Mouse (Mus musculus) urinary bladder, postnatal 14 days (tissue): ENCODE measurements at regions not wholly inside any gene's neighbourhood (a gene's known extent, or its start where the extent isn't known, plus 50 kb on each side); places are given as distances from the start of the nearest gene placed in this dataset.

ENCODE experiments used
- DNase-seq: peaks from one replicate; pipeline ENCODE4 v3.0.0; 2021; ENCODE audit warnings: low spot score

DNA sequence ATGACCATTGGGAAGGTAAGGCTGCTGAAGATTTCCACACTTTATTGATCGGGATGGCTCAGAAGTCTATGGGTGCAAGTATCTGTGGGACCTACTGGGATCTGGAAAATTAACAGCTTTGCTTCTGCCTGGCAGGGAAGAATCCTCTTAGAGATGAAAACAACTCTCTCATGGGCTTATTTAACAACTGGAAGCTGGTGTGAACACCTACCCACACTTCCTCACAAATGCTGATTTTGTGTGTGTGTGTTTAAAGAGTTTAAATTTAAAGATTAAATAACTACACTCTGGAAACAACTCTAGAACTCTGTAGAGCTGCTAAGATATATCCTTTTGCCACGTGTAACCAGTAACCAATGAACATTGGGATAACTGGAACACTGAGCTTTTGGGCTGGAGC lies 172.5 kb upstream of the Clnk start:
- DNase-seq, result no peak

DNA sequence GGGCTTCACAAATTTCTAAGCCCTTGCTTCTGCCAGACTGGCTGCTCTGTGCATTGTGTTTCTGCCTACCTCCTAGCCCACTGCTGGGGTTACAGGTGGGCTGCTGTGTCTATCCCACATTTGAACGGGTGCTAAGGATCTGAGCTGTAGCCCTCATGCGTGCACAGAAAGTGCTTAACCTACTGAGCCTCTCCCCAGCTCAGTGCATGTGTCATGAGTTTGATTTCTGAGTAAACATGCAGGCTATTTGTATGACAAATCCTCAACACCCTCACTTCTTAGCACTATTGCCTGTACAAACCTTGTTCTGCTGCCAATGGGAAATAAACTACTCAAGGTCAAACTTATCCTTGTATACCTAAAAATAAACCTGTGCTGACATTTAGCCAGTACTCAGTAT lies 163.9 kb upstream of the Clnk start:
- no peak for DNase-seq

DNA sequence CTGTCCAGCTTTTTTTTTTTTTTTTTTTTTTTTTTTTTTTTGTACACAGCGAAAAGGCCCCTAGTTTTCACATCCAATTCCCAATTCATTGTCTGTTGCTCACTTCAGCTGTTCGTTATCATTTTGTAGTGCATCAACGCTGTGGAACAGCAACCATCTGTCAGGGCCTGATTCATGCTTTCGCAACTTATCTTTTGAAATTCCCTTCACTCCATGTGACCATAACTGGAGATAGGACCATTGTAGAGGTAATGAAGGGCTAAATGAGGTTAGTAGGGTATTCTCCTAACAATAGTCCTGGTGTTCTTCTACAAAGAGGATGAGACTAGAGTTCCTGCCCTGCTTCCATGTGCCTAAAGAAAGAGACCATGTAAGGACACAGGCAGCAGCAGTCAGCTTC lies 146.6 kb upstream of the Clnk start:
- DNase-seq, result no peak

DNA sequence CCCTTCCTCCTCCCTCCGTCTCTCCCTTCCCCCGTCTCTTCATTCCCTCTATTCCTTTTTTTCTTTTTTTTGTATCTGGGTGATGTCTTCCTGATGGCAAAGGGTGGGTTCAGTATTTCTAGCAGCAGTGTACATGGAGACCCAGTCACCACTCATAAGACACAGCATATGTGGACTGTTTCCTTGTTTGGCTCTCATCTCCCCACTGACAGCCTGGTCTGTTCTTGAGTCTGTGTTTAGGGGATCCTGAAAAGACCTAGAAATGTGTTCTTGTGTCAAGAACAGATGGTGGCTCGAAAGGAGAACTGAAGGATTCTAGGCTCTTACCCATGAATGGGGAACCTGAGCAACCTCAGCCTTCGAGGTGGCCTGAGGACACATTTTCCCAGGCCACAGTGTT lies 124.0 kb upstream of the Clnk start:
- no peak for DNase-seq

DNA sequence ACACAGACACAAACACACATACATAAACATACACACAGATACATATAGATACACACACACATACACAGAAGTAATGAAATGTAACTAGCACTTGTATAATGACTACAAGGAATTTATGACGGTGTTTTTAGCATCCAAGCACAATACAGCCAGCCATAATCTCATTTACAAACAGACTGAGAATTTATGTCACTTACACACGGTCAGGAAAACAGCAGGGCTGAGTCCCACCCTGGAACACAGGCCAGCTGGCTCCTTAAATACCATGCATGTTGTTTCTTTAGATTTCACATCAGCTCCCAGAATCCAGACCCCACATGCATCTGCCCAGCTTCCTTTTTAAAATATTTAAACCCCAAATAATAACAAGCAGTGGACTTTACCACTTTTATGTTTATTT lies 123.1 kb upstream of the Clnk start:
- DNase-seq, result no peak

DNA sequence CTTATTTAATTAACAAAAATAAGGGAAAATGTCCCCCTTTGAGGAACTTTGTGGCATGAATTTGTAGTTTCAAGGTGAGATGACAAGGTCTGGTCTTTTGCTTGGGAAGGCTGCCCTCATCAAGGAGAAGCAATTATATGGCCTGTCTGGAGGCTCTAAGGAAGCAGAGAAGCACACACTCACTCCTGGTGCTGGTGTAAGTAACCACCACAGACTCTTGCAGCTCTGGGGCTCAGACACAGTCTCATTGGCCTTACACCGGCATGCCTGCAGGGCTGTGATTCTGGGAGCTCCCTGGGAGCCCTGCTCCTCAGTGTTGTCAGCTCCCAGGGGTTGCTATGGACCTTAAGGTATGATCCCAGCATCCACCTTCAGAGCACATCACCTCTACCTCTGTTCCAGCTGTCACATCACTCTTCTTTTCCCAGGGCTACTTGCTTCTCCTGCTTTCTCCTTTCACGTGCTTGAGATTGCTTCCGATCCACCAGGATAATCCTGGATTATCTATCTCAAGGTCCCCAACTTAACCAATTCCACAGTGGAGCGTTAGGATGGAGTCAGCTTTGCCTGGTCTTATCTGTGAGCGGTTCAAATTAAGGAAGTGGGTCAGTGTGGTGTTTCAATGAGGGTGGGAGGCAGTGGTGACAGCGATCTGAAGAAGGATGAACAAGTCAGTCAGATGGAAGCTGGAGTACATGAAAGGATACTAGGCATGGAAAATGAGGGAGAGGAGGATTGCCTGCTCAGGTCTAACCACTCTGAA lies 96.0 kb upstream of the Clnk start:
- DNase-seq, result no peak

DNA sequence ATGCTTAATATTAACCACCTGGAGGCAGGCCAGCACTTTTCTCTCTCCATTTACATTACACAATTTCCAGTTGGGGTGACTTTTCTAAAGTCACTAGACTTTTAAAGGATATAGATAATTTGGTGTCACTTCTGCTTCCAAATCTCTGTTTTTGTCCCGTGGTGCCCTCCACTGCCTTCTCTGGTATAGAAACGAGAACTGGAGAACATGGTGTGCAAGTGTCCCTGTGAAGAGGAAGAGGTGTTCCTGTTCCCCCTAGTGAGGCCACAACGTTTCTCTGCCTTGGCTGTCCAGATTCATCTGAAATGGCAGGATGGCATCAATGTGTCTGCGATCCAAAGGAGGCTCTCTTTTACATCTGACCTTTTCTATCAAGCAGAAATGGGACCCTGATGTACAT lies 93.9 kb upstream of the Clnk start:
- no peak for DNase-seq

DNA sequence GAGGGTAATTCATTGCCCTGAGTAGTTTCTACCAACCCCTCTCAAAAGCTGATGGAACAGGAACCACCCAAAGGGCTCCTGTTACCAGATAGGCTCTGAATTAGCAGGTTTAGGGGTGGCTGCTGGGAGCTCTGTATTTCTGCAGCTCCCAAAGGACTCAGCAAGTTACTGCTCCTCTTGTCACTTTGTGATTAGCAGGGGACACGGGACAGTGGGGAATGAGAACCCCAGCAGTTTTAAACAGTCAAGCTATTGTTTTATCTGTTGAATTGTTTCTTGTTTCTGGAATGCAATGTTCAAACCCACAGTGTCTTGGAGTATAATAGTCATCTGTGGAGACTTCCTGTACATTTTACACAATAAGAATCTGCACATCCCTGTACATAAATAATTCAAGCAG lies 90.4 kb upstream of the Clnk start:
- no peak for DNase-seq

DNA sequence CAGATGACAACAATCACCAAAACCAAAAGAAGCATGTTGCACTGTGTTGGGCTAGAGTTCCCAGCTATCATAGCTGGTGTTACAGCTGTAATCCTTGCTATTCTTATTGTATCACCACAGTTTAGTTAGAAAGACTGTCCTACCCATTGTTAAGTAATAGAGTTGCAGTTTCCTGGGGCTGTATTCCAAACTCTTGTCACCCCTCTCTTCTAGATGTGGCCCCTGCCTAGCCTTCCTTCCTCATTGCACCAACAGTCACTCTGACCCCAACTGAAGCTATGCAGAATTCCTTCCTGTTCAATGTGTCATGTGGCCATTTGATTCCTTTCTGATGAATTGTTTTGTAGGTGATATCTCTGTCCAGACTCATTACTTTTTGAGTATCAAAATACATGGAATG lies 87.8 kb upstream of the Clnk start:
- DNase-seq, result no peak

DNA sequence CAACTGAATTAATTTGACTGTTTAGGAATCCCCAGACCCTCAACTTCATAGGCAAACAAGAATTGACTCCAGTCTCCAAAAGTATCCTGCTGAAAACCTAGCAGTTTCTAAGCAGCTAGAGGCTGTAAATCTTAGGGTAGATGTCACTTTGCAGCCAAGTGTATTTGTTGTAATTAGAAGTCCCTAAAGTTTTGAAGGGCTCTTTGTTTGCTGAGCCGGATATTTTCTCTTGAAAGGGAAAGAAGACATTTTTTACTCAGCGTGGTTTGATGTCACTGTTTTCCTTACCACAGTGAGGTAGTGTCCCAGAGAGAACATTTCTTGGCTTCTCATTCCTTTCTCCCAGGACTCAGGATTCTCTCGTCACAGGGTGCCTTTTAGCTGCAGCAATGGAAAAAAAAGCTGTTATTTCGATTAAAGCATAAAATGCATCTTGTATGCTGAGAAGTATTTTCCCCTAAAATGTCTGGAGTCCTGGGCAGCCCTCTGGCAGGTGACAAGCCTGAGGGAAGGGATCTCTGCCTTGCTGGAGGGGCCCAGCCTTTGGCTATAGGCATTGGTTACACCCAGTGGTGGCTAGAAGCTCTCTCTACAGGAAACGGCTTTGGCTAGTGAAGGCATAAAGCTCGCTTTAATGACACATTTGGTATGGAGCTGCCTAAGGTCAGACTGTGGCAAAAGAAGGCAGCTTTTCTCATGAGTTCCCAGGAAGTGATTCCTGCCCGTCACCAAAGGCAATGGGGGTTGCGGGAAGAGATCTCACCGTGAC lies 74.1 kb upstream of the Clnk start:
- no peak for DNase-seq

DNA sequence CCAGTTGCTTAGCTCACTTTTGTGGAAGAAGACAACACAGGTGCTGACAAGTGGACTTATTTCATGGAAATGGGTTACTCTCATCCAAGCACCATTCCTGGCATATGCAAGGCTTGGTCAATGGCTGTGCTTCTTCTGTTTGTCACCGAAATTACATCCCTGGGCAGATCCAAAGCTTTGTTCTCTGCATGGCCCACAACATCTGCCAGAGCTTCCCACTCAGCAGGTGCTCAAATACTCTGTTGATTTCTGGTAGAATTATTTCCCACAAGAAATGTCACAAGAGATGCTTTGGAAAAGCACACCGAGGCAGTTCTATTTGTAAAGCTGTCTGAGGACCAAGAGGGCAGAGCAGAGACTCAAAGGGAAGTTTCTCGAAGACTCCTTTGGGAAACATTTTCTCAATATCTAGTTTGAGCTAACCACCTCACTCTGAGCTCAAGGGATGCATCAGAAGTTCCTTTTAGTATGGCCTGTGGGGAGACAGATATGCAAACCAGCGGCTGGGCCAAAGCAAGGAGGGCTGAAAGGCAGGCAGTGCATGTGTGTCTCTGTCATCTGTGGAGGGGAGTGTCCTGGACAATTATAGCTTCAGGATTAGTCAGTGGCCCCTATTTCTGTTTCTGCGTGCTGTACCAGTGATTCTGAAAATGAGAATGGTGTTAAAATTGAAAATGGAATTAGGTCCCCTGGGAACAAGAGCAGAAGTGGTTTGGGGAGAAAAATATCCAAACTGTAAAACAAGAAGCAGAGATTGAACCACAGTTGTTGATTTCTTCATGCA lies 69.5 kb upstream of the Clnk start:
- no peak for DNase-seq

DNA sequence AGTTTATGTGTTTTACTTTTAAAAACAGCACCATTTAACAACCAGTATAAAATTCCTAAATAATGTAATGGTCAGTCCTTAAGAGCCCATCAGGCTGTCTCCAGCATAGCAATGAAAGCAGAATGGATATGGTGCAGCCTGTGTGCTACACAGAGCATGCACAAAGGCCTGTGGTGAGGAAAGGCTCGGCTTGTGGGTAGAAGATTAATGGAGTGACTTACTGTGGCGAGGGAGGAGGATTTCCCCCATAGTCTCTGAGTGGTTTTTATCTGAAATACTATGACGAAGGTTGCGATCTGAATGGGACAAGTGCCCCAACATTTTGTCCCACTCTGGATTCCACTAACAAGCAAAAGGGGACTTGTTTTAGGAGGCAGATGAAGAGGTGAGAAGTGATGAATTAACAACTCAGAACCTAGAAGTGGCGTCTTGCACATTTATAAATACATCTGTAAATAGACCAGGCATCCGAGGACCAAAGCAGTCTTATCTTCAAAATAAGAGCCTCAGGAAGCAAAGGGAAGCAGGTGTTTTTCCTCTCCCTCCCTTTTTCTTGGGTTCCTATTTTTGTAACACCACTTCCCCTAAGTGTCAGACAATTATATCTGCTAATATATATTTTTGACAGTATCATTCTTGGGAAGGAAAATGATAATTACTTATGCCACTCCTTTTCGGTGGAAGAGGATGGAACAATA lies 55.9 kb upstream of the Clnk start:
- DNase-seq, result no peak

DNA sequence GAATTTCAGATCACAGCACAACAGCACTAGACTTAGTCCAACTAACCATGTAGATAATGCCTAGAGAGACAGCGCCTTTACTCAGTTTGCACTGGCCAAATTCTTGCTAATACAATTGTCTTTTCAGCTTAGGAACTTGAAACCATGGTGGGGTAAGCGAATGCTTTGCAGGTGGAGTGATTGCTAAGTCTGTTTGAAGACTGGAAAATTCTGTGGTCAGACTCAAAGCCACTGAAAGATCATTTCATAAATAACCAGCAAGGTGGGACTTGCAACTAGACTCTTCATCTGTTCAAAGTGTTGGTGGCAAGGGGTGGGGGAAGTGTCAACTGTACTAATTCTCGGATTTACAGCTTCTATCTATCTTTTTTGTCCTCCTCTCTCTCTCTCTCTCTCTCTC lies 50.4 kb upstream of the Clnk start:
- no peak for DNase-seq
